In genomic region chr2:35676075-35676665, GRCm38 (mm10) we compare ENCODE assay signal across 7 mouse cellular contexts.
DNase-seq lines count a peak whose midpoint lies in the region; ATAC-seq and TF ChIP-seq lines count a peak whose summit lies in the region.

No protein-coding gene starts in this region.

- H3K36me3 ChIP-seq in forebrain, embryonic 11.5 days (ENCODE audit: control insufficient read depth, insufficient read depth, low read length): no peaks in the 10 kb centered on the region
- 0 out of 2 replicates have a peak, but pooled peaks cover 5% of the 10 kb centered on the region for H3K36me3 ChIP-seq in intestine, postnatal 0 days (ENCODE audit: control insufficient read depth, insufficient read depth)
- H3K36me3 ChIP-seq in midbrain, embryonic 13.5 days: no peaks in the 10 kb centered on the region

- WGBS in forebrain, embryonic 11.5 days: 67% methylated on average over 5 of the region's 5 CpGs
- WGBS in intestine, postnatal 0 days: 5% methylated on average over 5 of the region's 5 CpGs
- 50% methylated on average over 5 of the region's 5 CpGs for WGBS in midbrain, embryonic 13.5 days

- TF ChIP-seq CTCF in intestine, postnatal 0 days (IDR thresholded peaks at IDR 0.05; ENCODE audit: low read depth): no peak

- H3K4me2 ChIP-seq in forebrain, embryonic 11.5 days (ENCODE audit: low read depth, low read length, severe bottlenecking): no peak overlapping the region
- H3K4me2 ChIP-seq in intestine, postnatal 0 days (replicated peaks; ENCODE audit: low read depth): peak overlapping the region; percentile 28
- H3K4me2 ChIP-seq in midbrain, embryonic 13.5 days (replicated peaks): no peak overlapping the region

- H3K4me3 ChIP-seq in forebrain, embryonic 11.5 days (ENCODE audit: low read depth, low read length): no peak overlapping the region
- H3K4me3 ChIP-seq in intestine, postnatal 0 days (ENCODE audit: low read depth, low read length): no peak overlapping the region
- H3K4me3 ChIP-seq in midbrain, embryonic 13.5 days (replicated peaks): no peak overlapping the region

- H3K9me3 ChIP-seq in forebrain, embryonic 11.5 days (ENCODE audit: control insufficient read depth, low read length): no peaks in the 10 kb centered on the region
- H3K9me3 ChIP-seq in intestine, postnatal 0 days (ENCODE audit: control insufficient read depth): no peaks in the 10 kb centered on the region
- no peaks in the 10 kb centered on the region for H3K9me3 ChIP-seq in midbrain, embryonic 13.5 days

- no peak overlapping the region for H3K9ac ChIP-seq in forebrain, embryonic 11.5 days (ENCODE audit: low read length)
- H3K9ac ChIP-seq in intestine, postnatal 0 days (ENCODE audit: low read depth, low read length): no peak overlapping the region; the same call in 1 of the 2 replicates
- peak overlapping the region; percentile 26; the same call in 1 of the 2 replicates for H3K9ac ChIP-seq in midbrain, embryonic 13.5 days (replicated peaks)

- peak; percentile 52 to 64 for DNase-seq in lung, adult 18-20 months
- no peak for DNase-seq in lung, postnatal 14 days
- DNase-seq in forebrain, embryonic 11.5 days (ENCODE audit: low spot score): peak; percentile 59
- DNase-seq in layer of hippocampus, adult 9-11 months: no peak

- H3K27me3 ChIP-seq in forebrain, embryonic 11.5 days (ENCODE audit: control insufficient read depth, insufficient read depth, low read length): no peaks in the 10 kb centered on the region
- H3K27me3 ChIP-seq in intestine, postnatal 0 days (replicated peaks; ENCODE audit: control insufficient read depth, insufficient read depth, low read length): no peaks in the 10 kb centered on the region
- H3K27me3 ChIP-seq in midbrain, embryonic 13.5 days: no peaks in the 10 kb centered on the region

- no peak for ATAC-seq in forebrain, embryonic 11.5 days (replicated peaks; ENCODE audit: low FRiP score)
- peak; percentile 47 for ATAC-seq in intestine, postnatal 0 days
- no peak for ATAC-seq in midbrain, embryonic 13.5 days
- ATAC-seq in erythroid progenitor cell, adult 5-6 weeks (replicated peaks; ENCODE audit: low FRiP score, poor library complexity, severe bottlenecking): no peak

- H3K4me1 ChIP-seq in forebrain, embryonic 11.5 days (replicated peaks; ENCODE audit: control insufficient read depth, insufficient read depth, low read length): peaks cover 36% of the 10 kb centered on the region
- H3K4me1 ChIP-seq in intestine, postnatal 0 days (replicated peaks; ENCODE audit: control insufficient read depth, insufficient read depth, low read length): peaks cover 38% of the 10 kb centered on the region
- peaks cover 98% of the 10 kb centered on the region for H3K4me1 ChIP-seq in midbrain, embryonic 13.5 days (replicated peaks)

- no peak overlapping the region for H3K27ac ChIP-seq in forebrain, embryonic 11.5 days (ENCODE audit: low read depth, low read length)
- H3K27ac ChIP-seq in intestine, postnatal 0 days (ENCODE audit: low read depth, low read length): no peak overlapping the region
- peak overlapping the region; percentile 36 for H3K27ac ChIP-seq in midbrain, embryonic 13.5 days

Comparison
In these comparisons a context has a peak if more than half of its experiments do, and no peak if none do; other contexts are left out.
1. DNase-seq: peak in lung, adult 18-20 months (2 of 2) and forebrain, embryonic 11.5 days (single experiment); none in lung, postnatal 14 days (single experiment) and layer of hippocampus, adult 9-11 months (single experiment).